Mouse (Mus musculus): ENCODE data around the gene Olfr659.

Olfr659 gene

DNA sequence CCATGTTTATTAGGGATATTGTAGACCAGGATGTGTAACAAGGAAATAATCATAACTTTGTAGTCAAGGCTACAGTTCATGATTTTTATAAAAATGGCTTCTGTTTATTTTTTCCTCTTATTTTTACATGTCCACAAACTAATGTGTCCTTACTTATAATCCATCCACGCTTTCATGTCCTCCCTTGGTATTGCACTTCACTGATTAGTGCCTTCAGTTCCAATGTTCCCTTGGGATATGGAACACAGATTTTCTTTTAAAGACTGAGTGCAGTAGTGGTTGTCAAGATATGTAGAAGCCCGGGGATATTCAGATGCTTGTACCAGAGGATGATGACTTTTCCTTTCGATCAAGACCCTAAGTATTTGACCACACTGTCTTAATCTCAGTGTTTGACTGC lies at the start of gene Olfr659:
Gene Olfr659 (plus strand): TSS at position 301 of the 400 bp plus-strand sequence.
- DNase-seq (ENCODE audit: low spot score in 2 of 2) = no peak

DNA sequence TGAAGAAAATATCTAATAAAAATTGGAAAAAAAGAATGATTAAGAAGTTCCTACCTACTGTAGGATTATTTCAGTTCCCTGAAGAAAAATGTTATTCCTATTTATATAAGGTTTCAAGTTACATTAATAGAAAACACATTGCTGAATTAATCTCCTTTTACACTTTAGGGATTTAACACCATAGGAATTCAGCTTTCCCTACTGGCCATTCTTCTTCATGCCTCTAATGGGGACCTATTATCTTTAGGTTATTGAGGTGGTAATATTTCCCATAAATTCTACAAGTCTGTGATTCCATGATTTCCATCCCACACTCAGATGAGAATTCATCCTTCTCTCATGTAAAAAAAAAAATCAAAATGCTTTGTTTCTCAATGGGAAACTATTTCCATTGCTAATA lies 42.1 kb upstream of the Olfr659 start, which contains the start of gene Olfr657:
Gene Olfr657 (plus strand): TSS at position 301 of the 400 bp plus-strand sequence.
- no peak for DNase-seq (ENCODE audit: low spot score in 2 of 2)

DNA sequence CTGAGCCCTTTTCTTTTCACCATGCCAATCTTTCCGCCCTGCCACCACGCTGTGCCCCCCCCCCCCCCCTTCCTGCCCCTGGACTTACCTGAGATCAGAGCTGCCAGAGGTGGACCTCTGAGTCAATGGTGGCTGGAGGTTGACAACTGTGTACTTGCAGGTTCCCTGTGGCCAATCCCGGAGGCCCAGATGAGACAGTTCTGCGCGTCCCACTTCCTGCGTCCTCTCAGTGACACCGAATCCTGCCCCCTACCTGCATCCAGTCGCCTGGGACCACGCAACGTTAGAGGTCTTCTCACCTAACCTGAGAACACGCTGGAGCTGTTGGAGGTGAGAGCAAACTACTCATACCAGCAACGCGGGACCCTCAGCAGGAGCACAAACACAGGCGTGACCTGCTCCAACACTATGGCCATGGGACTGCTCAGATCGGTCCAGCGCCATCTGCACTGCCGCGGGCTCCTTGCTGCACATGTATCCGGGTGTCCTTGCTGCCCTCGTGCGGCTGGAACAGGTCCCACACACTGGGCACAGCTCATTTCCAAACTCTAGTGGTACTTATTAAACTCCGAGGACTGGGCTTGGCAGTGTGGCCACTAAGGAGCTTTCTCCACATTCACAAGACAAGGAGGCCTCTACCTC lies 19.6 kb upstream of the Olfr659 start, which contains the start of gene Olfr658:
Gene Olfr658 (minus strand): TSS at position 465 of the 642 bp plus-strand sequence.
- DNase-seq (ENCODE audit: low spot score in 2 of 2) = peak; percentile 10 to 30

DNA sequence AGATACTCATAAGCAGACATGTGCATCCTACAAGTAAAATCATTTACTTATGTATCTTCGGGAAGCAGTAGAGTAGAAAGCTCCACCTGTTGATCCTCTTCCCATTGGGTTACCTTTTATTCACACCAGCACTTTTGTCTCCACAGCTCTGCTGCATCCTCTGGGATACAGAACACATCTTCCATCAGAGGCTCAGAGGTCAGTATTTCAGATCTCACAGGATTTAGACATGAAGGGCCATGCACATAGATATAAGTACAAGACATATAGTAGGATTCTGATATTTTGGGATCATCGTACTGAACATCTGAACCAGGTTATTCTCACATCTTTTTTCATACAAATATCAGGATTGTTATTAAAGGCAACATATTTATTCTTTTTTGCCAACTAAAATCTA lies 19.6 kb downstream of the Olfr659 start, which contains the start of gene Olfr661:
Gene Olfr661 (plus strand): TSS at position 301 of the 400 bp plus-strand sequence.
- DNase-seq (ENCODE audit: low spot score in 2 of 2) = no peak
